Mouse (Mus musculus): ENCODE measurements around the gene Sowaha. TPM values are rescaled to one million over a fixed set of nuclear protein-coding genes. Genes with fewer than 3 reads are reported as not detected.

Gene Sowaha
- polyA plus RNA-seq (2015; fragmentation: Nextera tagmentation; extraction: Ambion mirVana), result 0.99 and 1.1 TPM in 2 replicates

DNA sequence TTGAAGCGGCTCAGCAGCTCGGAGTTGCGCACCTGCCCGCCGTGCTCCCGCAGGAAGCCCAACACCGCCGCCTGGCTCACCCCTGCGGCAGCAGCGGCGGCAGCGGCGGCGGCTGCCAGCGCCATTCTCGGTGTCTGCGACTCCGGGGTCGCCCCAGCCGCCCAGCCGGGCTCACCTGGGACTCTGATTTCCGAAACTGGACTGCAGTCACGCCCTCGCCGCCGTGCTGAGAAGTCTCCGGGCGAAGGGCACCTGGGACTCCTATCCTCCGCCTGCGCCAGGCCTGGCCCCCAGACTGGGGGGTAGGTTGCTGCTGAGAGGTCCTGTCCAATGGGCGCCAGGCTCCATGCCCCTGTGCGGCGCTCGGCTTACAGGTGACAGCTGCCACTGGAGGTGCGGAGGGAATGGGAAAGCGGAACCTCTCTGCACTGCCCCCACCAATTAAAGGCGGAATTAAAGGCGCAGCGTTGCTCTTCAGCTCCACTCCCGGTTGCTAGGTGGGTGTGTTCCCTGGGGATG lies at the start of gene Sowaha, which contains the start of gene Gm9945:
TSS of gene Sowaha (minus strand) at position 492 of the 519 bp plus-strand sequence.
TSS of gene Gm9945 (plus strand) at position 384 of the 519 bp plus-strand sequence.
- H3K4me3 ChIP-seq, result peak within 1 kb of the TSS; percentile 53

DNA sequence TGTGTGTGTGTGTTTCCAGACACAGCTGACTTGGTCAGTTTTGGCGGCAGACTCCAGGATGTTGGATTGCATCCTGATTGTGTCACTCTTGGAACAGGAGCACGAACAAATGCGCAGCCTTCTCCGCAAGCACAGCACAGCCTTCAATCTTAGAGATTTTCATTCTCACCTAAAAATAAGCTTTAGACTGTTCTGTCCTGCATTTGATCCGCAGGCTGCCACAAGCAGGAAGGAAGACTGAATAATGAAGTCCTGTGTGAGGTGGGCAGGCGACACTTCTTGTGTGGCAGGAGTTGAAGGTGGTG lies 49.1 kb upstream of the Sowaha start:
- Histone ChIP-seq H3K9ac (no peak overlapping the region), H3K4me1 (peaks cover 4% of the 10 kb centered on the region; the same call in 1 of the 2 replicates), H3K27me3 (replicated peaks) (no peaks in the 10 kb centered on the region), H3K36me3 (replicated peaks) (no peaks in the 10 kb centered on the region; the same call in 1 of the 2 replicates), H3K4me2 (no peak overlapping the region), H3K4me3 (no peak overlapping the region), H3K9me3 (no peaks in the 10 kb centered on the region), H3K27ac (no peak overlapping the region)
- ATAC-seq (replicated peaks), result no peak
- 65% methylated on average over 6 of the region's 6 CpGs for WGBS

More for the DNA sequence above, at the start of gene Sowaha, which contains the start of gene Gm9945:
- Histone ChIP-seq H3K4me2 (peak within 1 kb of the TSS; percentile 88), H3K27ac (no peak within 1 kb of the TSS), H3K4me1 (peaks cover 33% of the 10 kb centered on the region), H3K9me3 (no peaks in the 10 kb centered on the region), H3K9ac (peak within 1 kb of the TSS; percentile 41), H3K27me3 (replicated peaks) (peaks cover 49% of the 10 kb centered on the region), H3K36me3 (replicated peaks) (no peaks in the 10 kb centered on the region)
- 3% methylated on average over 40 of the region's 40 CpGs for WGBS
- ATAC-seq (replicated peaks), result peak; percentile 66

- H3K9me3 ChIP-seq, result no peaks in the 10 kb centered on the region
- no peak overlapping the region for H3K4me3 ChIP-seq
- no peak for ATAC-seq (replicated peaks)
- H3K9ac ChIP-seq, result no peak overlapping the region
- no peaks in the 10 kb centered on the region; the same call in 1 of the 2 replicates for H3K36me3 ChIP-seq (replicated peaks)
- H3K4me2 ChIP-seq, result no peak overlapping the region
- no peaks in the 10 kb centered on the region for H3K27me3 ChIP-seq (replicated peaks)
- H3K27ac ChIP-seq, result no peak overlapping the region
- peaks cover 4% of the 10 kb centered on the region; the same call in 1 of the 2 replicates for H3K4me1 ChIP-seq
- WGBS, result 86% methylated on average over 9 of the region's 9 CpGs
Observed at GRCm38 (mm10) chr11:53528397-53529252, 48.6 kb upstream of the Sowaha start.

GRCm38 (mm10) chr11:53525461-53525860 lies 45.4 kb upstream of the Sowaha start:
- no peak for ATAC-seq (replicated peaks)
- Histone ChIP-seq H3K27me3 (replicated peaks) (no peaks in the 10 kb centered on the region), H3K9me3 (no peaks in the 10 kb centered on the region), H3K4me3 (no peak overlapping the region), H3K4me1 (peaks cover 24% of the 10 kb centered on the region), H3K36me3 (replicated peaks) (no peaks in the 10 kb centered on the region), H3K27ac (no peak overlapping the region), H3K9ac (no peak overlapping the region), H3K4me2 (no peak overlapping the region)
- 38% methylated on average over 4 of the region's 4 CpGs for WGBS

- WGBS, result 72% methylated on average over 6 of the region's 6 CpGs
- Histone ChIP-seq H3K36me3 (replicated peaks) (no peaks in the 10 kb centered on the region), H3K27ac (no peak overlapping the region), H3K4me3 (no peak overlapping the region), H3K9me3 (no peaks in the 10 kb centered on the region), H3K4me1 (peaks cover 28% of the 10 kb centered on the region), H3K27me3 (replicated peaks) (no peaks in the 10 kb centered on the region), H3K9ac (no peak overlapping the region), H3K4me2 (no peak overlapping the region)
- ATAC-seq (replicated peaks), result no peak
Observed at GRCm38 (mm10) chr11:53524905-53525304, 44.8 kb upstream of the Sowaha start.

- ATAC-seq (replicated peaks), result no peak
- H3K4me3 ChIP-seq, result no peak overlapping the region
- H3K27me3 ChIP-seq (replicated peaks), result 0 out of 2 replicates have a peak, but pooled peaks cover 3% of the 10 kb centered on the region
- H3K36me3 ChIP-seq (replicated peaks), result no peaks in the 10 kb centered on the region
- no peaks in the 10 kb centered on the region for H3K9me3 ChIP-seq
- H3K4me1 ChIP-seq, result peaks cover 35% of the 10 kb centered on the region
- WGBS, result 79% methylated on average over 14 of the region's 14 CpGs
- H3K4me2 ChIP-seq, result no peak overlapping the region
- H3K9ac ChIP-seq, result no peak overlapping the region
- H3K27ac ChIP-seq, result no peak overlapping the region
Observed at GRCm38 (mm10) chr11:53523545-53524405, 43.7 kb upstream of the Sowaha start.

DNA sequence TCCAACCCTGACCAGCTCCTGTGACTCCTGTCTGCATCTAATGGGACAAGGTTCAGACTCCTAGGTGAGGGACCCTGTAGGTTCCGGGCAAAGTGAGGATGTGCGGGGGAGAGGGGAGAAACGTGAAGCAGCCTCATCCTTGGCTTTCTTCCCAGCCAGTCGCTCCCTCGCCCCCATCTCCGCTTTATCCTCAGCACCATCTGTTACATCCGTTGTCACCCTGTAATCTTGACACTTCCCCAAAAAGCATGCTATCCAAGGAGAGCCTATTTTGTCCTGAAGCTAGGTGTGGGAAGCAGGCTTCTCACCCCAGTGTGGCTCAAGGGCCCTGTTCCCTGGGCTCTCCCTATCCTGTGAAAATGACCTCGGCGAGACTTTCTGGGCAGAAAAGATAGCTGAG lies 42.9 kb upstream of the Sowaha start:
- Histone ChIP-seq H3K27me3 (replicated peaks) (peaks cover 11% of the 10 kb centered on the region; the same call in 1 of the 2 replicates), H3K9ac (no peak overlapping the region), H3K4me1 (peaks cover 32% of the 10 kb centered on the region), H3K4me2 (no peak overlapping the region), H3K27ac (no peak overlapping the region), H3K4me3 (no peak overlapping the region), H3K9me3 (no peaks in the 10 kb centered on the region), H3K36me3 (replicated peaks) (no peaks in the 10 kb centered on the region)
- WGBS, result 81% methylated on average over 9 of the region's 9 CpGs
- no peak for ATAC-seq (replicated peaks)

DNA sequence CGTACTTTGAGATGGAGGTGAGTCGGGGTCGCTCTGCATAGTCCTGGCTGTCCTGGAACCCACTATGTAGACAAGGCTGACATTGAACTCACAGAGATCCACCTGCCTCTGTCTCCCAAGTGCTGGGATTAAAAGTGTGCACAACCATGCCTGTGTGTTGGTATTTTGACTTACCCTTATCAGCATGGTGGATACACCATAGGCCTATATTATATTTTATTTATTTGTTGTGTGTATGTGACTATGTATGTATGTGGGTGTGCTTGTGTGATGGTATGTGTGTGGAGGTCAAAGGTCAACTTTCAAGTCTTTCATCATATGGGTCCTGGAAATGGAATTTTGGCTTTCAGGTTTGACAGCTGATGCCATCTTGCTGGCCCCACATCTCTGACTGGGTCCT lies 42.3 kb upstream of the Sowaha start:
- H3K27ac ChIP-seq, result no peak overlapping the region
- H3K4me3 ChIP-seq, result no peak overlapping the region
- no peak overlapping the region for H3K9ac ChIP-seq
- ATAC-seq (replicated peaks), result no peak
- H3K9me3 ChIP-seq, result no peaks in the 10 kb centered on the region
- H3K4me1 ChIP-seq, result peaks cover 32% of the 10 kb centered on the region
- peaks cover 11% of the 10 kb centered on the region; the same call in 1 of the 2 replicates for H3K27me3 ChIP-seq (replicated peaks)
- H3K36me3 ChIP-seq (replicated peaks), result no peaks in the 10 kb centered on the region
- no peak overlapping the region for H3K4me2 ChIP-seq
- WGBS, result 91% methylated on average over 3 of the region's 3 CpGs

DNA sequence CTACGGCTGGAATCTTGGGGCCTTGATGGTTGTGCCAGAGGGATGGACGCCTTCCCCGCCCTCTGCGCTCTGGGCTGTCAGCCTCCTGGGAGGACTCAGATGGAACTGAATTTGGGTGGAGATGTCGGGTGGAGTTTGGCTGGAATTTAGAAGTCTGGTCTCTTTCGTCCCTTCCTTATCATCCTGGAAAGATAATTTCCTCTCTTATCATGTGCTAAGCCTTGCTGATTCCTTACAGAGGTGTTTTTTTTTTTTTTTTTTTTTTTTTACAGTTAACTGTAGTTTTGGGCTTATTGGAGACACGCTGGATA lies 41.7 kb upstream of the Sowaha start:
- Histone ChIP-seq H3K27me3 (replicated peaks) (peaks cover 13% of the 10 kb centered on the region; the same call in 1 of the 2 replicates), H3K36me3 (replicated peaks) (no peaks in the 10 kb centered on the region), H3K9ac (no peak overlapping the region), H3K4me3 (no peak overlapping the region), H3K4me2 (peak overlapping the region; percentile 84), H3K27ac (no peak overlapping the region), H3K9me3 (no peaks in the 10 kb centered on the region), H3K4me1 (peaks cover 32% of the 10 kb centered on the region)
- ATAC-seq (replicated peaks), result no peak
- 87% methylated on average over 7 of the region's 7 CpGs for WGBS

- Histone ChIP-seq H3K4me2 (peak overlapping the region; percentile 84), H3K36me3 (replicated peaks) (no peaks in the 10 kb centered on the region), H3K9me3 (no peaks in the 10 kb centered on the region), H3K27ac (no peak overlapping the region), H3K27me3 (replicated peaks) (peaks cover 14% of the 10 kb centered on the region; the same call in 1 of the 2 replicates), H3K4me1 (peaks cover 32% of the 10 kb centered on the region), H3K9ac (no peak overlapping the region), H3K4me3 (peak overlapping the region; percentile 84)
- ATAC-seq (replicated peaks), result 0 out of 2 replicates have a peak, but pooled peaks have one; percentile 19
- WGBS, result 42% methylated on average over 16 of the region's 16 CpGs
Observed at GRCm38 (mm10) chr11:53521120-53521820, 41.2 kb upstream of the Sowaha start.

DNA sequence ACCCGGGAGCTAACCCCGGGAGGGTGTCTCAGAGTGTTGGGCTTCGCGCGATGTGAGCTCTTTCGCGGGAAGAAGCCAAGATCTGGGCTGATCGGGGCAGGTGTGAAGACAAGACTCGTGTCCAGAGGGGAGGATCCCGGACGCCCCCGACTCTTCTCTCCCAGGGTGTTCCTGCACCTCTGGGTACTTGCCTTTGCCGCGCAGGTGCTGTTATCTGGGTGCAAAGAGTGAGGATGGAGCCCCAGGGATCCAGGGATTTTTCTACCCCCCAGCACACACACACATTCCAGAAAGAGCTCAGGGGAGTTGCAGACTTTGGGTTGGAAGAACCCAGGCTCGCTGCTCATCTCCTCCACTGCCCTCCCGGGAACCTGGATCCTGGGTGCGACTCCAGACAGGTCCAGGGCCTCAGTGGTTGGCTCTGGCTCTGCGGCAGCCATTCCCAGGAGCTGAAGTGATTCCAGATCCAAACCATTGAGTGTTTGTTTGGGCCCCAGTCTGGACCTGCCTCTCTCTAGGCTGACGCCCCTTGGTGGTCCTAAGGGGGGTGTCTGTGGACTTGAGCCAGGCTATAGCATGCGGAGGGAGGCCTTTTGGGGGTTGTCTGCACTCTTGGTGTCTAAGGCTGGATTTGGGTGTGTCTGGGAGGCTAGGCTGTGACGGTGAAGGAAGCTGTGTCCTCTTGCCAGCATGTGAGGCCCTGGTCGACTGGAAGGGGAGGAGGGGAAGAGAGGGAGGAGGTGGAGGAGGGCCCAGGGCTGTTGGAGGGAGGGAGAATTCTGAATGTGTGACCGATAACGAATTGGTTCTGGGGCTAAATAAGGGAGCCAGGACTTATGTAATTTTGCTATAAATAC lies 40.3 kb upstream of the Sowaha start:
- Histone ChIP-seq H3K27ac (peak overlapping the region; percentile 59), H3K4me3 (peak overlapping the region; percentile 84), H3K9ac (peak overlapping the region; percentile 80), H3K36me3 (replicated peaks) (no peaks in the 10 kb centered on the region), H3K4me1 (peaks cover 32% of the 10 kb centered on the region), H3K4me2 (peak overlapping the region; percentile 84), H3K9me3 (no peaks in the 10 kb centered on the region), H3K27me3 (replicated peaks) (peaks cover 14% of the 10 kb centered on the region; the same call in 1 of the 2 replicates)
- ATAC-seq (replicated peaks), result peak; percentile 35
- 2% methylated on average over 24 of the region's 24 CpGs for WGBS

Measured in midbrain, embryonic 15.5 days (tissue).